Mouse (Mus musculus): ENCODE measurements around the gene Hexim1.

DNA sequence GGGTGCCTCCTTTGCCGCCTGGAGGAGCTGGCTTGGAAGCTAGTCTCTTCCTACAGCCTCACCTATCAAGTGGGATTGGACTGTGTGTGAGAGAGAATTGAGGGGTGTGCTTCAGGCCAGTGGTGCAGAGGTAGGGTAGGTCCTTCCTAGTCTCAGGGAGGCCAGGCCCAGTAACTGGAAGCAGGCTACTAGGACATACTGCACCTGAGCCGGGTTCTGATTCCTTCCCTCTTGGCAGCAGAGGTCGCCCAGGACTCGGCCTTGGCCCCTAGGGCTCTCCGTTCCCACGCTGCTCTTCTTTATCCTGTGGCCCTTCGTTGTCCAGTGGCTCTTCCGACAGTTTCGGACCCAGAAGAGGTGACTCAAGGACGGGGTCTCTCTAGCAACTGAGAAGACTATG, 4.7 kb upstream of the Hexim1 start:
- TF ChIP-seq CTCF (IDR thresholded peaks at IDR 0.05; ENCODE audit: extremely low read depth, insufficient read depth, insufficient read length, insufficient replicate concordance), result no peak
- no peak for TF ChIP-seq POLR2A (IDR thresholded peaks at IDR 0.05; ENCODE audit: low read depth, low read length)
